Mouse (Mus musculus): ENCODE results near the gene Ceacam2.

GRCm38 (mm10) chr7:25486186-25486585, 53.5 kb downstream of the Ceacam2 start:
- no peak for TF ChIP-seq CTCF (IDR thresholded peaks at IDR 0.05; ENCODE audit: low read depth, low read length)
- no peak for TF ChIP-seq TAL1 (conservative IDR thresholded peaks at IDR 0.05; ENCODE audit: low read depth, low read length)
- TF ChIP-seq GATA1 (IDR thresholded peaks at IDR 0.05; ENCODE audit: borderline replicate concordance, low read length) = no peak

Measured in G1E (cell line).